Mouse (Mus musculus) bone marrow, adult 2 months (tissue): ENCODE measurements around the gene Zcwpw1. TPM values are rescaled to one million over a fixed set of nuclear protein-coding genes. Genes with fewer than 3 reads are reported as not detected.

Experiments used
- H3K27ac ChIP-seq: fragments of 200-500 bp; 2 replicates; pipeline ENCODE4 v1.5.1; 2012; ENCODE audit warnings: low read depth, mild to moderate bottlenecking, control low read depth, inconsistent platforms, low read length; ENCODE audit not compliant: control insufficient read depth, poor library complexity, insufficient read depth
- H3K4me1 ChIP-seq: fragments of 200-500 bp; 2 replicates; pipeline ENCODE4 v1.6.1; 2011; ENCODE audit warnings: low read length; ENCODE audit not compliant: control insufficient read depth, insufficient read depth
- H3K4me3 ChIP-seq: fragments of 200-500 bp; replicated peaks from 2 replicates; pipeline ENCODE3; 2011; ENCODE audit warnings: mild to moderate bottlenecking, low read depth, low read length, control low read depth; ENCODE audit not compliant: control insufficient read depth
- CTCF ChIP-seq: fragments of 200-500 bp; IDR thresholded peaks from 2 replicates; pipeline ENCODE4 v1.5.1; 2011; ENCODE audit warnings: low read length, control low read depth; ENCODE audit not compliant: control insufficient read depth, insufficient read depth
- POLR2A ChIP-seq: fragments of 200-500 bp; IDR thresholded peaks from 2 replicates; pipeline ENCODE4 v1.6.1; 2011; ENCODE audit warnings: low read depth, mild to moderate bottlenecking, control low read depth, low read length, borderline replicate concordance; ENCODE audit not compliant: control insufficient read depth
- whole genome bisulfite sequencing: fragments of 180-500 bp; shearing (Covaris S2); methylation state at CpG from one replicate; pipeline ENCODE4 v1.1.7; 2018; 5-methylcytosine and 5-hydroxymethylcytosine counted together
- polyA plus RNA-seq: library from polyadenylated mRNA; stranded (reverse); fragments of >200 nt; gene quantifications from 2 replicates; pipeline ENCODE4 v1.2.4, GENCODE M21; 2011; ENCODE audit warnings: low replicate concordance; ENCODE audit not compliant: missing spikeins, insufficient read depth, insufficient read length

The Zcwpw1 gene
- 9.5 and 18.7 TPM in 2 replicates for polyA plus RNA-seq

DNA sequence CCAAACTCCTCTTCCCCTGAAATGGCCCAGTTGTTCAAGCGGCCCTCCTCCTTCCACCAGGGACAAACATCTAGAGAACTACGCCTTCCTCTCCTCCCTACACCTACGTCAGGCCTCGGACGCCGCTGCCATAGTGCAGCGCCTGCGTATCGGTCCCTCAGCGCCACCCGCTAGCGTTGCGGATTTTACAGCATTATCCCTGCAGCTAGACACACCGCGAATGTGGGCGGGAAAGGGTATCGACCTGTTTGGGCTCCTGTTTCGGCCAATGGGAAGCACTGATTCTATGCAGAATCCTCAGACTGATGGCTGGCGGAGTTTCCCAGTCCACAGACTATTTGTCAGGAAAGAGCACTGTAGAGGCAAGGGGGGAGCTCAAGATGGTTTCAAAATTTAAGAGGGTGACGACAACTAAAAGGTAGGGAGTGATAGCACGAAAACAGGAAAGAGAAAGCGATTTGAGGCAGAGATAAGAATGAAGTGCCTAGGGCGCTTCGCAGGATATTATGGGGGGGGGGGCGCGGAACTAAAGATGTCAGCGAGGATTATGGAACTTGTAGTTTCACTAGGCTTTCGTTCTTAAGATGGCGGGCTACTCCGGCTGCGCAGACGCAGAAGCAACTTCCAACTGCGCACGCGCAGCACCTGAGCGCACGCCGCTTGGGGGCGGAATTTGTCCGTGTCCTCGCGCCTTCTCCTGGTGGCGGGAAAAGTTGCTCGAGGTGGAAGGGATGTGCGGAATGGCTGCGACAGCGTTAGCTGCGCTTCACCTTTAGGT, at the start of gene Zcwpw1, which contains the start of gene Mepce:
Zcwpw1 (plus strand) TSS at position 648 of the 778 bp plus-strand sequence.
Mepce (minus strand) TSS at position 505 of the 778 bp plus-strand sequence.
- under 1% methylated on average over 48 of the region's 48 CpGs for WGBS
- H3K4me3 ChIP-seq = peak within 1 kb of the TSS; percentile 79
- TF ChIP-seq CTCF (peak; percentile 72), POLR2A (peak; percentile 84; the same call in 1 of the 2 replicates)
- H3K27ac ChIP-seq = peak within 1 kb of the TSS; percentile 94
- H3K4me1 ChIP-seq = peaks cover 8% of the 10 kb centered on the region

DNA sequence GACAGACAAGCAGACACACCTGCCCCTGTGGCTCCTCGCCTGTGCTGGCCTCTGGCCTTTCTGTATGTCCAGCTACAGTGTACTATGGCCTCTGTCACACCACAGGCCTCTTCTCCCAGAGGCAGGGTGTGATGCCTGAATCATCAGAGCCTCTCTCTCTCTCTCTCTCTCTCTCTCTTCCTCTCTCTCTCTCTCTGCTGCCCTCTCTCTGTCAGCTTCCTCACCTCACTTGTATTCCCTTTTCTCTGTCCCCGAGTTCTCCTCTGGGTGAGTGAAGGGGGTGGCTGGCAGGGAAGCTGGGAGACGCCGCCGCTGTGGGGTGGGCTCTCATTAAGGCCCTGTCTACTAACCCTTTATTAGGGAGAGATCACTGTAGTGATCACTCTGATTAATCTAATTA, 49.1 kb upstream of the Zcwpw1 start:
- TF ChIP-seq POLR2A = no peak
- TF ChIP-seq CTCF = no peak
- H3K4me3 ChIP-seq = no peak overlapping the region
- 50% methylated on average over 5 of the region's 5 CpGs for WGBS
- no peak overlapping the region for H3K27ac ChIP-seq
- H3K4me1 ChIP-seq = no peaks in the 10 kb centered on the region; the same call in 1 of the 2 replicates

DNA sequence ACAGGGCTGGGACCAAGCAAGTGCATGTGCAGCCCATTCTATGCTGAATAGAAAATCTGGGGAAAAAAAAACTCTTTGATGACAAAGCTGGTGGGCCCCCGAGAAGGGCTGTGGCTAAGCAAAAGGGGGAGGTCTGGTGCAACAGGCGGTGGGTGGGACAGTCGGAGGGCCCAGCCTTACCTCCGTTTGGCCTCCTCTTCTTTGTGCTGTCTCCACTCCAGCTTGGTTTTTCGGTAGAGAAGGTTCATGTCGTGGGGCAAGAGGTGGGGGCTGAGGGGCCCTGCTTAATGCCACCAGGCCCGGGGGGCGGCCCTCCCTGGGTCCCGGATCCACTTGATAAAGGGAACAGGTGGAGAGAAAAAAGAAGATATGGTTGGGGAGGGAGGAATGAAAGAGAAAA, 48.1 kb upstream of the Zcwpw1 start:
- H3K4me1 ChIP-seq = no peaks in the 10 kb centered on the region; the same call in 1 of the 2 replicates
- 73% methylated on average over 9 of the region's 9 CpGs for WGBS
- no peak for TF ChIP-seq POLR2A
- no peak for TF ChIP-seq CTCF
- no peak overlapping the region for H3K27ac ChIP-seq
- H3K4me3 ChIP-seq = no peak overlapping the region

DNA sequence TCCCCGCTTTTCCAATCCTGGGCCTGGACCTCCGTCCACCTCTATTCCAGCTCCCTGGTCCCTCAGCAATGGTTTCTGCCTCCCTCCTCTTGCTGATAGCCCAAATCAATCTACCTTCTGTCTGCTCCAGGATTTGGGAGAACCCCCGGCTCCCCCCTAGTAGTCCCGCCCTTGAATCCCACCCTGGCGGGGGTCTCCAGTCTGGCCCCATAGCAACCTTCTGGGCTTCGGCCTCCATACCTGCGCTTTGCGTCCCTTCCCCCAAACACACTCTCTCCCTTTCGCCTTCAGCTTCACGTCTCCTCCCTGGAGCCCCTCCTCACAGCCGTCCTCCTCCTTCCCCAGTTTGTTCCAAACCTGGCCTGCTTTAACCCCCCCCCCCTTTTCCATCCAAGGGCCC, 47.1 kb upstream of the Zcwpw1 start:
- TF ChIP-seq CTCF = no peak
- TF ChIP-seq POLR2A = no peak
- Histone ChIP-seq H3K27ac (no peak overlapping the region), H3K4me1 (peaks cover 2% of the 10 kb centered on the region; the same call in 1 of the 2 replicates), H3K4me3 (peak overlapping the region; percentile 39)
- 73% methylated on average over 11 of the region's 11 CpGs for WGBS

DNA sequence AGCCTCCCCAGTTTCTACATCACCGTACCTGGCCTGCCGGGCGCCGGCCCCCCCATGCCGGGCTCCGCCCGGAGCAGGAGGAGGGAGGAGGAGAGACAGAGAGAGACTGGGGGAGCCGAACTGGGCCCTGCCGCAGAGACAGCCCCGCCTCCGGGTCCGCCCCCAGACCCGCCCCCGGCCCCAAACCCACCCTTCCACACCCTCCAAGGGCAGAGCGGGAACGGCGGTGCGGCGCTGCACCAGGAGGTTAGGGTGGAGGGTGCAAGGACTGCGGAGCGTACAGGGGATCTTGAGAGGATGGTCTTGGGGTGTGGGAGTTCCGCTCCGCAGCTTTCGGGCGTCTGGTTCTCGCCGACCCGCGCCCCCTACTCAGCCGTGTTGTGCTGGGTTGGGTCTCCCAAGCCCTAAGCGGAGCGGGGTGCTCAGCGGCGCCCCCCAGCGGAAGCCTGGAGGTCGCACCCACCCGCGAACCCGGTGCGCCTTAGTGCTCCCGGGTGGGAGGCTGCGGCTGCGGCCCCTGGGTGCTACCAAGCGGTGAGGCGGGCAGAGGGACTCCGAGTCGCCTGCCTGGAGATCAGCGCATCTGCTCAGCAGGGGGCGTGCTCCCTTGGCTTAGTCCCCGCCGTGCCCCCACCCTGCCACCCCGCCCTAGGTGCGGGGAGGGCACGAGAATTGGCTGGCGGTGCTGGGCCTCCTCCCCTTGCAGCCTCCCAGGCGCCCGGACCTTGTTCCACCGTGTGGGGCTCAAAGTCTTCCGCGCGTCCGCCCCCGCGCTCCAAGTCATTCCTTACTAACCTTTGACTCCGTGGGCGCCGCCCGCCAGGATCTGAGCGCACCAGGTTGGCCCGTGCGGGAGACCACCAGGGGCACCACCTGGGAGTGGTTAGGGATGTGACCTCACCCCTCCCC, 46.3 kb upstream of the Zcwpw1 start, which contains the start of gene Nyap1:
Nyap1 (minus strand) TSS at position 585 of the 909 bp plus-strand sequence.
- peak within 1 kb of the TSS; percentile 74 for H3K4me3 ChIP-seq
- H3K4me1 ChIP-seq = peaks cover 2% of the 10 kb centered on the region; the same call in 1 of the 2 replicates
- WGBS = under 1% methylated on average over 70 of the region's 71 CpGs
- H3K27ac ChIP-seq = peak within 1 kb of the TSS; percentile 52; the same call in 1 of the 2 replicates
- peak; percentile 41; the same call in 1 of the 2 replicates for TF ChIP-seq POLR2A
- TF ChIP-seq CTCF = 0 out of 2 replicates have a peak, but pooled peaks have one; percentile 41

DNA sequence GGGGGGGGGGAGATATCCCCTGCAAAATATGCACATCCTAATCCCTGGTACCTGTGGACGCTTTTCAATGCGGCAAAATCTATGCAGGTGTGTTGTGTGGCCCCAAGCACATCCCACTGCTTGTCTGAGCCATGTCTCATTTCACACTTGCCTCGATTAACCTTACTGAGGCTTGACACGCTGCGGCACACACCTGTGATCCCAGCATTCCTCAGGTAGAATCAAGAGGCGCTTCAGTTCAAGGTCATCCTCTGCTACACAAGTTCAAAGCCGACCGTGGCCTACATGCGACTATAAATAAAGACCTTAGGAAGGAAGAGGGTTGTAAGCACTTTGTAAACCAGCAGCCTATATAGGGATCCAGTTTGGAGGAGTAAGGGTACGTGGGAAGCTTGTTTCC, 45.5 kb upstream of the Zcwpw1 start:
- no peak for TF ChIP-seq CTCF
- TF ChIP-seq POLR2A = no peak
- Histone ChIP-seq H3K4me3 (no peak overlapping the region), H3K27ac (no peak overlapping the region), H3K4me1 (peaks cover 2% of the 10 kb centered on the region; the same call in 1 of the 2 replicates)
- WGBS = 64% methylated on average over 10 of the region's 10 CpGs

DNA sequence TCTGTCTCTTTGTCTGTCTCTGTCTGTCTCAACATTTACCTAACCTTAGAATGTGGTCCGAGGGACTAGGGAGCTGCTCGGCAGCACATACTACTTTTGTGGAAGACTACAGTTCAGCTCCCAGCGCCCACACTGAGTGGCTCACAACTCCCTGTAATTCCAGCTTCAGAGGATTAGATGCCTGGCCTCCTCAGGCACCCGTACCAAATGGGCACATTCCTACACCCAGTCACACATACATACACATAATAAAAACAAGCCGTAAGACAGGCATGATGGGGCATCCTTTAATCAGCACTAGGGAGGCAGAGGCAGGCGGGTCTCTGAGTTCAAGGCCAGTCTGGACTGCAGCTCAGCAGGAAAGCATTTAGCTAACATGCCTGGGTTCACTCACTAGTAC, 44.8 kb upstream of the Zcwpw1 start:
- 92% methylated on average over 6 of the region's 6 CpGs for WGBS

DNA sequence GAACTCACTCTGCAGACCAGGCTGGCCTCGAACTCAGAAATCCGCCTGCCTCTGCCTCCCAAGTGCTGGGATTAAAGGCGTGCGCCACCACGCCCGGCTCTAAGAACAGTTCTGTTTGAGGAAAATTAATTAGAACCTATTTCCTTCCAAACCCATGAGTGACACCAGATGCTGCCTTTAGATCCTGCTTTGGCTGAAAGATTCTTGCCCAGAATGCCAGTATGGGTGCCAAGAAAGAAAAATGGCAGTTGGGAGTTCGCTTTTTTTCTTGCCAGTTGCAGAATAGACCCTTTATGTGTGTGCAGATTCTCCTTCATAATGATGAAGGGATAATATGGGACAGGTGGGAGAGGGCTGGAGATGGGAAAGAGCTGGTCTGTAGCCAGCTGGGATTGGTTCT, 43.4 kb upstream of the Zcwpw1 start:
- H3K4me3 ChIP-seq = no peak overlapping the region
- TF ChIP-seq POLR2A = no peak
- no peak for TF ChIP-seq CTCF
- WGBS = 79% methylated on average over 7 of the region's 7 CpGs
- H3K4me1 ChIP-seq = peaks cover 2% of the 10 kb centered on the region; the same call in 1 of the 2 replicates
- no peak overlapping the region for H3K27ac ChIP-seq

More for the DNA sequence above, 44.8 kb upstream of the Zcwpw1 start:
- no peak overlapping the region for H3K27ac ChIP-seq
- H3K4me1 ChIP-seq = peaks cover 2% of the 10 kb centered on the region; the same call in 1 of the 2 replicates
- no peak overlapping the region for H3K4me3 ChIP-seq
- no peak for TF ChIP-seq POLR2A
- no peak for TF ChIP-seq CTCF
